Mouse (Mus musculus): ENCODE measurements around the gene Gm28372.

GRCm38 (mm10) chr2:130450434-130450796, 45.4 kb downstream of the Gm28372 start:
- TF ChIP-seq CTCF (IDR thresholded peaks at IDR 0.05; ENCODE audit: low read depth, low read length) (no peak), GATA1 (IDR thresholded peaks at IDR 0.05; ENCODE audit: borderline replicate concordance, low read length) (no peak), POLR2AphosphoS5 (IDR thresholded peaks at IDR 0.05; ENCODE audit: insufficient replicate concordance, low read depth, low read length) (no peak)
